Comparison of ENCODE assay signal across 9 mouse cellular contexts in the genomic region with DNA sequence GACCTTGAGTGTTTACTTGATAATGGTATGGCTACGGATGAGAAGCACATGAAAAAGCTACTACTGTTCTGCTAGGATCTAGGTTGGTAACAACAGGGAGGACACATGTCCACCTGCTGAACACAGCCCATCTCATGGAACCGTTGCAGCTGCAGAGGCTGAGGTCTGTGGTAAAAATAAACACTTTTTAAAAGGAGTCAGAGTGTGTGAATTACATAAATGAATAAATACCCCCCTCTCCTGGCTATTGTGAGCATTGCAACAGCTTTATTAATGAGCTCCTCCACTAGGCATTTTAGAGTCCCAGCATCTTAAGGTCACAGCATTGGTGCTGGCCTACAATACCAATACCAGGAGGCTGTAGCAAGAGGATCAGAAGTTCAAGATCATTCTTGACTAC. TPM values are rescaled to one million over a fixed set of nuclear protein-coding genes. Genes with fewer than 3 reads are reported as not detected.
DNase-seq lines count a peak whose midpoint lies in the region; ATAC-seq and TF ChIP-seq lines count a peak whose summit lies in the region.
"Had no signal": no experiment of that assay in that cellular context is flagged by ENCODE, and none has a peak within 500 bp of the region (broad histone marks: within the 10 kb centered on the region; RNA-seq: fewer than 3 reads in every experiment).

No protein-coding gene starts in this region.

- H3K36me3 ChIP-seq in liver, embryonic 11.5 days (ENCODE audit: control insufficient read depth, insufficient read depth, low read length) = no peaks in the 10 kb centered on the region
- H3K36me3 ChIP-seq in midbrain, embryonic 14.5 days (ENCODE audit: control insufficient read depth, insufficient read depth, low read length) = no peaks in the 10 kb centered on the region

- ATAC-seq in liver, embryonic 11.5 days (replicated peaks; ENCODE audit: low FRiP score) = peak; percentile 54
- peak; percentile 89 for ATAC-seq in frontal cortex, adult (ENCODE audit: low TSS enrichment)
- peak; percentile 92 for ATAC-seq in inflammation-experienced regulatory T-cells, adult 6 months
- 0 out of 2 replicates have a peak, but pooled peaks have one; percentile 17 for ATAC-seq in midbrain, embryonic 14.5 days (ENCODE audit: low FRiP score, low TSS enrichment)

- no peaks in the 10 kb centered on the region for H3K27me3 ChIP-seq in liver, embryonic 11.5 days (replicated peaks; ENCODE audit: control insufficient read depth, insufficient read depth, low read length)
- no peaks in the 10 kb centered on the region for H3K27me3 ChIP-seq in midbrain, embryonic 14.5 days (ENCODE audit: control insufficient read depth, insufficient read depth, low read length)

- 42% methylated on average over 2 of the region's 2 CpGs for WGBS in liver, embryonic 11.5 days
- 47% methylated on average over 2 of the region's 2 CpGs for WGBS in midbrain, embryonic 14.5 days

- H3K4me2 ChIP-seq in liver, embryonic 11.5 days = no peak overlapping the region
- H3K4me2 ChIP-seq in midbrain, embryonic 14.5 days (ENCODE audit: low read length) = no peak overlapping the region

- TF ChIP-seq CTCF in brain, embryonic 14.5 days (IDR thresholded peaks at IDR 0.05; ENCODE audit: borderline replicate concordance, extremely low read depth, insufficient read depth, insufficient read length) = peak; percentile 41; the same call in 1 of the 2 replicates

- DNase-seq in liver, embryonic 11.5 days (ENCODE audit: low spot score) = no peak
- no peak for DNase-seq in liver
- peak; percentile 75 for DNase-seq in brain, embryonic 14.5 days (ENCODE audit: low read depth)
- DNase-seq in left cerebral cortex, adult 9 months (ENCODE audit: low spot score in 2 of 2) = peak; percentile 25 to 78
- peak; percentile 92 for DNase-seq in midbrain, embryonic 14.5 days
- DNase-seq in telencephalon, adult 2 months (ENCODE audit: low read depth, low spot score) = peak; percentile 24

- no peaks in the 10 kb centered on the region for H3K9me3 ChIP-seq in liver, embryonic 11.5 days (ENCODE audit: control insufficient read depth, low read length)
- no peaks in the 10 kb centered on the region for H3K9me3 ChIP-seq in midbrain, embryonic 14.5 days (ENCODE audit: control insufficient read depth, low read length)

- no peak overlapping the region for H3K4me3 ChIP-seq in liver, embryonic 11.5 days (ENCODE audit: low read depth, low read length)
- H3K4me3 ChIP-seq in midbrain, embryonic 14.5 days (replicated peaks; ENCODE audit: low read depth, low read length) = no peak overlapping the region

- H3K4me1 ChIP-seq in liver, embryonic 11.5 days (replicated peaks; ENCODE audit: control insufficient read depth, insufficient read depth, low read length) = no peaks in the 10 kb centered on the region
- no peaks in the 10 kb centered on the region for H3K4me1 ChIP-seq in midbrain, embryonic 14.5 days (ENCODE audit: control insufficient read depth, insufficient read depth, low read length)

- TF ChIP-seq POLR2A in brain, embryonic 14.5 days (IDR thresholded peaks at IDR 0.05; ENCODE audit: borderline replicate concordance, extremely low read depth, insufficient read depth, insufficient read length, poor library complexity, severe bottlenecking) = no peak

- H3K9ac ChIP-seq in liver, embryonic 11.5 days (ENCODE audit: low read depth, low read length) = no peak overlapping the region
- no peak overlapping the region for H3K9ac ChIP-seq in midbrain, embryonic 14.5 days (replicated peaks; ENCODE audit: low read length)

- H3K27ac ChIP-seq in liver, embryonic 11.5 days (ENCODE audit: low read depth, low read length) = peak overlapping the region; percentile 55; the same call in 1 of the 2 replicates
- H3K27ac ChIP-seq in midbrain, embryonic 14.5 days (replicated peaks; ENCODE audit: low read depth, low read length) = no peak overlapping the region

RNA-seq across cellular contexts. Expression of a gene that starts 10.1 kb away (rescaled TPM):
- polyA plus RNA-seq in liver, embryonic 11.5 days (2014; fragmentation: Nextera tagmentation; extraction: Ambion mirVana) = not detected in 2 replicates
- polyA plus RNA-seq in brain, embryonic 14.5 days (2012; rRNA removed) = not detected in 2 replicates
- polyA plus RNA-seq in inflammation-experienced regulatory T-cells, adult 6 months (2017; shearing (Covaris generic)) = not detected
- polyA plus RNA-seq in midbrain, embryonic 14.5 days (2014; fragmentation: Nextera tagmentation; extraction: Ambion mirVana) = not detected in 2 replicates
- polyA plus RNA-seq: lung, embryonic 16.5 days had no signal

RNA-seq across cellular contexts. Expression of a gene that starts 18.4 kb away (rescaled TPM):
- 11.0 and 11.3 TPM in 2 replicates for polyA plus RNA-seq in liver, embryonic 11.5 days (2014; fragmentation: Nextera tagmentation; extraction: Ambion mirVana)
- polyA plus RNA-seq in brain, embryonic 14.5 days (2012; rRNA removed) = 10.3 and 16.6 TPM in 2 replicates
- polyA plus RNA-seq in inflammation-experienced regulatory T-cells, adult 6 months (2017; shearing (Covaris generic)) = under 1 TPM; 0.23 to 0.66 (median 0.57) TPM
- 24.3 and 24.8 TPM in 2 replicates for polyA plus RNA-seq in midbrain, embryonic 14.5 days (2014; fragmentation: Nextera tagmentation; extraction: Ambion mirVana)

RNA-seq across cellular contexts. Expression of a gene that starts 19.8 kb away (rescaled TPM):
- 14.2 and 14.9 TPM in 2 replicates for polyA plus RNA-seq in liver, embryonic 11.5 days (2014; fragmentation: Nextera tagmentation; extraction: Ambion mirVana)
- polyA plus RNA-seq in brain, embryonic 14.5 days (2012; rRNA removed) = 5.3 and 6.4 TPM in 2 replicates
- 10 to 100 TPM; 42.0 to 73.9 (median 68.8) TPM for polyA plus RNA-seq in inflammation-experienced regulatory T-cells, adult 6 months (2017; shearing (Covaris generic))
- polyA plus RNA-seq in midbrain, embryonic 14.5 days (2014; fragmentation: Nextera tagmentation; extraction: Ambion mirVana) = 6.0 TPM in 2 replicates

Comparison
In these comparisons a context has a peak if more than half of its experiments do, and no peak if none do; other contexts are left out.
1. ATAC-seq: peak in every context shown above with its lines; median percentile 92 in inflammation-experienced regulatory T-cells, adult 6 months; 89 in frontal cortex, adult; 54 in liver, embryonic 11.5 days; 17 in midbrain, embryonic 14.5 days.
2. DNase-seq: peak in brain, embryonic 14.5 days (single experiment), left cerebral cortex, adult 9 months (2 of 2), midbrain, embryonic 14.5 days (single experiment) and telencephalon, adult 2 months (single experiment); none in liver, embryonic 11.5 days (single experiment) and liver (single experiment).